Mouse (Mus musculus) brain, embryonic 14.5 days (tissue): ENCODE measurements at regions not wholly inside any gene's neighbourhood (a gene's known extent, or its start where the extent isn't known, plus 50 kb on each side); places are given as distances from the start of the nearest gene placed in this dataset.

Experiments used
- CTCF ChIP-seq: fragments of 200-500 bp; IDR thresholded peaks from 2 replicates; pipeline ENCODE4 v1.5.1; 2012; ENCODE audit warnings: inconsistent platforms, mild to moderate bottlenecking, moderate library complexity, borderline replicate concordance; ENCODE audit not compliant: insufficient read depth, insufficient read length; ENCODE audit errors: extremely low read depth
- POLR2A ChIP-seq: fragments of 200-500 bp; IDR thresholded peaks from 2 replicates; pipeline ENCODE4 v1.6.1; 2012; ENCODE audit warnings: mild to moderate bottlenecking, inconsistent platforms, borderline replicate concordance; ENCODE audit not compliant: poor library complexity, insufficient read depth, insufficient read length, severe bottlenecking; ENCODE audit errors: extremely low read depth

GRCm38 (mm10) chr7:71837845-71838244, 468.6 kb downstream of the Mctp2 start:
- TF ChIP-seq CTCF (no peak), POLR2A (no peak)
